Mouse (Mus musculus): ENCODE data around the gene Agmat.

GRCm38 (mm10) chr4:141796356-141796755, 49.9 kb downstream of the Agmat start:
- no peak for TF ChIP-seq CTCF (IDR thresholded peaks at IDR 0.05; ENCODE audit: low read depth, low read length)
- no peak for TF ChIP-seq POLR2A (IDR thresholded peaks at IDR 0.05; ENCODE audit: borderline replicate concordance, low read depth, low read length)
